ENCODE assay signal across 12 mouse cellular contexts in genomic region chr11:102433866-102434265, GRCm38 (mm10). TPM values are rescaled to one million over a fixed set of nuclear protein-coding genes. Genes with fewer than 3 reads are reported as not detected.
DNase-seq lines count a peak whose midpoint lies in the region; ATAC-seq and TF ChIP-seq lines count a peak whose summit lies in the region.
"Had no signal": no experiment of that assay in that cellular context is flagged by ENCODE, and none has a peak within 500 bp of the region (broad histone marks: within the 10 kb centered on the region; RNA-seq: fewer than 3 reads in every experiment).

No protein-coding gene starts in this region.

- H3K4me1 ChIP-seq in heart, embryonic 10.5 days: peaks cover 57% of the 10 kb centered on the region
- H3K4me1 ChIP-seq in megakaryocyte, embryonic 14.5 days: peaks cover 83% of the 10 kb centered on the region
- H3K4me1 ChIP-seq in stomach, postnatal 0 days (replicated peaks; ENCODE audit: control insufficient read depth, insufficient read depth): peaks cover 9% of the 10 kb centered on the region

- 89% methylated on average over 7 of the region's 7 CpGs for WGBS in heart, embryonic 10.5 days
- WGBS in stomach, postnatal 0 days: 84% methylated on average over 7 of the region's 7 CpGs

- no peaks in the 10 kb centered on the region for H3K9me3 ChIP-seq in heart, embryonic 10.5 days
- H3K9me3 ChIP-seq in megakaryocyte, embryonic 14.5 days: peaks cover 9% of the 10 kb centered on the region; the same call in 1 of the 2 replicates
- H3K9me3 ChIP-seq in stomach, postnatal 0 days (ENCODE audit: control insufficient read depth, low read length): no peaks in the 10 kb centered on the region
- H3K9me3 ChIP-seq: liver, embryonic 15.5 days; midbrain, embryonic 15.5 days had no signal

- no peak for ATAC-seq in megakaryocyte, adult 5-6 weeks (ENCODE audit: poor library complexity, severe bottlenecking)
- ATAC-seq in stomach, postnatal 0 days (ENCODE audit: low FRiP score, low TSS enrichment): no peak
- no peak for ATAC-seq in granulocyte monocyte progenitor cell, adult 5-6 weeks (replicated peaks; ENCODE audit: poor library complexity, severe bottlenecking)

- no peak overlapping the region for H3K4me2 ChIP-seq in stomach, postnatal 0 days (replicated peaks; ENCODE audit: low read depth)
- H3K4me2 ChIP-seq: liver, embryonic 15.5 days; midbrain, embryonic 15.5 days had no signal

- H3K27me3 ChIP-seq in heart, embryonic 10.5 days (ENCODE audit: insufficient read depth, poor library complexity, severe bottlenecking): peaks cover 3% of the 10 kb centered on the region
- H3K27me3 ChIP-seq in megakaryocyte, embryonic 14.5 days (replicated peaks): peaks cover 20% of the 10 kb centered on the region
- H3K27me3 ChIP-seq in stomach, postnatal 0 days (ENCODE audit: control insufficient read depth, insufficient read depth, low read length): no peaks in the 10 kb centered on the region
- H3K27me3 ChIP-seq: midbrain, embryonic 15.5 days had no signal

- H3K9ac ChIP-seq in stomach, postnatal 0 days (ENCODE audit: low read length): no peak overlapping the region
- H3K9ac ChIP-seq: forebrain, postnatal 0 days; liver, embryonic 15.5 days; midbrain, embryonic 15.5 days had no signal

- peaks cover 56% of the 10 kb centered on the region for H3K36me3 ChIP-seq in heart, embryonic 10.5 days
- peaks cover 58% of the 10 kb centered on the region for H3K36me3 ChIP-seq in megakaryocyte, embryonic 14.5 days (replicated peaks; ENCODE audit: low read length)
- peaks cover 15% of the 10 kb centered on the region; the same call in 1 of the 2 replicates for H3K36me3 ChIP-seq in stomach, postnatal 0 days (ENCODE audit: control insufficient read depth, insufficient read depth, low read length)

- TF ChIP-seq CTCF in stomach, postnatal 0 days (IDR thresholded peaks at IDR 0.05; ENCODE audit: low read depth): no peak

- DNase-seq in cerebellum, adult 11-12 months: peak; percentile 60
- DNase-seq in cerebellum, adult 9-11 months: no peak
- DNase-seq in heart, embryonic 10.5 days (ENCODE audit: low spot score): no peak
- no peak for DNase-seq in heart, postnatal 25 days (ENCODE audit: low spot score)
- DNase-seq in stomach, postnatal 0 days (ENCODE audit: low spot score): no peak

- intact Hi-C loops in heart, postnatal 25 days (cut with DNase I): loop anchor here (5.0 kb wide), 1 partner anchor 217 kb away; no protein-coding TSS in a partner anchor

- no peak overlapping the region for H3K4me3 ChIP-seq in heart, embryonic 10.5 days
- H3K4me3 ChIP-seq in megakaryocyte, embryonic 14.5 days (replicated peaks): peak overlapping the region; percentile 11
- H3K4me3 ChIP-seq in stomach, postnatal 0 days (ENCODE audit: low read depth, low read length): no peak overlapping the region
- H3K4me3 ChIP-seq: liver, embryonic 15.5 days; midbrain, embryonic 15.5 days had no signal

- peak overlapping the region; percentile 36; the same call in 1 of the 2 replicates for H3K27ac ChIP-seq in heart, embryonic 10.5 days
- 0 out of 2 replicates have a peak overlapping the region, but pooled peaks have one; percentile 56 for H3K27ac ChIP-seq in stomach, postnatal 0 days (replicated peaks)
- H3K27ac ChIP-seq: liver, embryonic 15.5 days; midbrain, embryonic 15.5 days had no signal

- TF ChIP-seq EP300 in stomach, postnatal 0 days (optimal IDR thresholded peaks at IDR 0.05): no peak

RNA-seq across cellular contexts. Expression of gene Grn, which starts 3.8 kb away (rescaled TPM):
- polyA plus RNA-seq in heart, embryonic 10.5 days (2016; fragmentation: Nextera tagmentation; extraction: Ambion mirVana): 109 and 151 TPM in 2 replicates
- 100 to 1,000 TPM; 101 to 104 TPM for total RNA-seq in heart, postnatal 25 days (2021)
- 44.1 and 152 TPM in 2 replicates for polyA plus RNA-seq in megakaryocyte, embryonic 14.5 days (2012; ENCODE audit: insufficient read depth, low replicate concordance)
- 509 and 566 TPM in 2 replicates for total RNA-seq in megakaryocyte, adult 5-6 weeks (2015)
- total RNA-seq in megakaryocyte, adult 5-6 weeks (2017): 201 and 225 TPM in 2 replicates
- 126 and 142 TPM in 2 replicates for polyA plus RNA-seq in stomach, postnatal 0 days (2015; fragmentation: Nextera tagmentation; extraction: Ambion mirVana)
- total RNA-seq in granulocyte monocyte progenitor cell, adult 5-6 weeks (2014; fragmentation: Nextera tagmentation): 110 and 152 TPM in 2 replicates
- total RNA-seq in granulocyte monocyte progenitor cell, adult 5-6 weeks (2017): 38.6 and 48.3 TPM in 2 replicates

RNA-seq across cellular contexts. Expression of gene Fam171a2, which starts 13.6 kb away (rescaled TPM):
- 1.7 and 3.6 TPM in 2 replicates for polyA plus RNA-seq in heart, embryonic 10.5 days (2016; fragmentation: Nextera tagmentation; extraction: Ambion mirVana)
- total RNA-seq in heart, postnatal 25 days (2021): 1 to 10 TPM; 5.8 to 6.5 TPM
- 1.7 and 1.8 TPM in 2 replicates for polyA plus RNA-seq in megakaryocyte, embryonic 14.5 days (2012; ENCODE audit: insufficient read depth, low replicate concordance)
- 0.09 TPM in 1 of 2 replicates, not detected in the other for total RNA-seq in megakaryocyte, adult 5-6 weeks (2015)
- total RNA-seq in megakaryocyte, adult 5-6 weeks (2017): not detected in 2 replicates
- 2.0 and 2.9 TPM in 2 replicates for polyA plus RNA-seq in stomach, postnatal 0 days (2015; fragmentation: Nextera tagmentation; extraction: Ambion mirVana)
- not detected in 2 replicates for total RNA-seq in granulocyte monocyte progenitor cell, adult 5-6 weeks (2014; fragmentation: Nextera tagmentation)
- total RNA-seq in granulocyte monocyte progenitor cell, adult 5-6 weeks (2017): not detected in 2 replicates

RNA-seq across cellular contexts. Expression of gene Slc25a39, which starts 26.1 kb away (rescaled TPM):
- 313 and 314 TPM in 2 replicates for polyA plus RNA-seq in heart, embryonic 10.5 days (2016; fragmentation: Nextera tagmentation; extraction: Ambion mirVana)
- 100 to 1,000 TPM; 163 to 175 TPM for total RNA-seq in heart, postnatal 25 days (2021)
- 164 and 165 TPM in 2 replicates for polyA plus RNA-seq in megakaryocyte, embryonic 14.5 days (2012; ENCODE audit: insufficient read depth, low replicate concordance)
- 41.5 and 47.5 TPM in 2 replicates for total RNA-seq in megakaryocyte, adult 5-6 weeks (2015)
- total RNA-seq in megakaryocyte, adult 5-6 weeks (2017): 20.5 and 22.8 TPM in 2 replicates
- polyA plus RNA-seq in stomach, postnatal 0 days (2015; fragmentation: Nextera tagmentation; extraction: Ambion mirVana): 189 and 200 TPM in 2 replicates
- 99.0 and 163 TPM in 2 replicates for total RNA-seq in granulocyte monocyte progenitor cell, adult 5-6 weeks (2014; fragmentation: Nextera tagmentation)
- total RNA-seq in granulocyte monocyte progenitor cell, adult 5-6 weeks (2017): 51.4 and 53.9 TPM in 2 replicates

RNA-seq across cellular contexts. Expression of gene Itga2b, which starts 36.1 kb away (rescaled TPM):
- polyA plus RNA-seq in heart, embryonic 10.5 days (2016; fragmentation: Nextera tagmentation; extraction: Ambion mirVana): 13.2 and 19.5 TPM in 2 replicates
- total RNA-seq in heart, postnatal 25 days (2021): 1 to 10 TPM; 3.5 to 4.5 TPM
- polyA plus RNA-seq in megakaryocyte, embryonic 14.5 days (2012; ENCODE audit: insufficient read depth, low replicate concordance): 3,342 and 4,614 TPM in 2 replicates
- 13.2 and 16.0 TPM in 2 replicates for total RNA-seq in megakaryocyte, adult 5-6 weeks (2015)
- 13.2 and 17.9 TPM in 2 replicates for total RNA-seq in megakaryocyte, adult 5-6 weeks (2017)
- polyA plus RNA-seq in stomach, postnatal 0 days (2015; fragmentation: Nextera tagmentation; extraction: Ambion mirVana): 5.4 and 6.5 TPM in 2 replicates
- total RNA-seq in granulocyte monocyte progenitor cell, adult 5-6 weeks (2014; fragmentation: Nextera tagmentation): 12.4 and 17.1 TPM in 2 replicates
- total RNA-seq in granulocyte monocyte progenitor cell, adult 5-6 weeks (2017): 14.4 and 14.7 TPM in 2 replicates

RNA-seq across cellular contexts. Expression of gene Rundc3a, which starts 40.7 kb away (rescaled TPM):
- polyA plus RNA-seq in heart, embryonic 10.5 days (2016; fragmentation: Nextera tagmentation; extraction: Ambion mirVana): 0.74 and 1.8 TPM in 2 replicates
- not detected for total RNA-seq in heart, postnatal 25 days (2021)
- 3.8 and 6.6 TPM in 2 replicates for polyA plus RNA-seq in megakaryocyte, embryonic 14.5 days (2012; ENCODE audit: insufficient read depth, low replicate concordance)
- not detected in 2 replicates for total RNA-seq in megakaryocyte, adult 5-6 weeks (2015)
- not detected in 2 replicates for total RNA-seq in megakaryocyte, adult 5-6 weeks (2017)
- polyA plus RNA-seq in stomach, postnatal 0 days (2015; fragmentation: Nextera tagmentation; extraction: Ambion mirVana): 5.1 and 5.9 TPM in 2 replicates
- not detected in 2 replicates for total RNA-seq in granulocyte monocyte progenitor cell, adult 5-6 weeks (2014; fragmentation: Nextera tagmentation)
- not detected in 2 replicates for total RNA-seq in granulocyte monocyte progenitor cell, adult 5-6 weeks (2017)
- total RNA-seq: megakaryocyte progenitor cell, adult 5-6 weeks had no signal

Comparison
In these comparisons a context has a peak if more than half of its experiments do, and no peak if none do; other contexts are left out.
1. RNA of gene Fam171a2, which starts 13.6 kb away (total RNA-seq): 5.8 to 6.5 TPM in heart, postnatal 25 days; 0.09 TPM in megakaryocyte, adult 5-6 weeks and not detected in granulocyte monocyte progenitor cell, adult 5-6 weeks; every median in the first group is over 4 times any median in the second.